Mouse (Mus musculus): ENCODE results near the gene Fmo3. TPM values are rescaled to one million over a fixed set of nuclear protein-coding genes. Genes with fewer than 3 reads are reported as not detected.

The Fmo3 gene
- polyA plus RNA-seq, 1 experiment from 2014 or later: not detected

Other genes with a start within 250 kb of the Fmo3 start
- 144 and 148 TPM in 2 replicates for gene Prrc2c, start 244.0 kb downstream of the Fmo3 start, polyA plus RNA-seq (2014; fragmentation: Nextera tagmentation; extraction: Ambion mirVana)
- gene Fmo4, start 170.6 kb downstream of the Fmo3 start, polyA plus RNA-seq (2014; fragmentation: Nextera tagmentation; extraction: Ambion mirVana): 0.31 and 0.88 TPM in 2 replicates
- 35.6 and 36.6 TPM in 2 replicates for gene Fmo1, start 117.9 kb downstream of the Fmo3 start, polyA plus RNA-seq (2014; fragmentation: Nextera tagmentation; extraction: Ambion mirVana)
- 0.12 and 0.26 TPM in 2 replicates for gene Fmo2, start 85.8 kb downstream of the Fmo3 start, polyA plus RNA-seq (2014; fragmentation: Nextera tagmentation; extraction: Ambion mirVana)
- gene Fmo6, start 47.0 kb downstream of the Fmo3 start, polyA plus RNA-seq (2014; fragmentation: Nextera tagmentation; extraction: Ambion mirVana): not detected in 2 replicates
- not detected in 2 replicates for gene Mroh9, start 101.1 kb upstream of the Fmo3 start, polyA plus RNA-seq (2014; fragmentation: Nextera tagmentation; extraction: Ambion mirVana)